Mouse (Mus musculus): ENCODE data around the gene Sh3gl2.

DNA sequence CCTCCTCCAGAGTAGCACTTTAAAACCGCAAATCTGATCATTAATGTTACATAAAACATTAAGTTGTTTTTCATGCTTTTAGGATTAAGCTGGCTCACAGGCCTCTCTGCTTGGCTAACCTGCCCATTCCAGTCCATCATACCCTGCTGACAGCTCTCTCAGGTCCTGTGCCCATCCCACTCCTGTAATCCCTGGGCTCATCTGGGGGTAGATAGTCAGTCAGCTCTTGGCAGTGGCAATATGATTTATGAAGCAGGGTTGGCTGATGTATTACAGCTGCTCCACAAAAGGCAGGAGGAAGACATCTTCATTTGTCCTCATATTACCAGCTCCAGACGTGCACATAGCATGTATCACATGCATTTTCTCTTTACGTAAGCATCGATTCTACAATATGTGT, 158.3 kb downstream of the Sh3gl2 start:
- TF ChIP-seq CTCF (IDR thresholded peaks at IDR 0.05; ENCODE audit: low read depth) (no peak), EP300 (IDR thresholded peaks at IDR 0.05; ENCODE audit: low read depth) (no peak)

Data from liver, embryonic 14.5 days (tissue).